Mouse (Mus musculus) CH12.LX (cell line): ENCODE data around the gene Pygm. TPM values are rescaled to one million over a fixed set of nuclear protein-coding genes. Genes with fewer than 3 reads are reported as not detected.

Source experiments
- DNase-seq: peaks from one replicate; pipeline ENCODE4 v3.0.0-alpha.2; 2013; ENCODE audit errors: extremely low read depth
- H3K27ac ChIP-seq: 2 replicates; pipeline ENCODE4 v1.5.1; 2012; ENCODE audit warnings: low read depth, mild to moderate bottlenecking, control low read depth, moderate library complexity; ENCODE audit not compliant: insufficient read depth
- H3K27me3 ChIP-seq: replicated peaks from 2 replicates; pipeline ENCODE3; 2012; ENCODE audit warnings: inconsistent platforms
- H3K36me3 ChIP-seq, 2 experiments: replicated peaks in 1 of 2; 2 replicates each; pipeline versions ENCODE3 to v1.6.1; 2012; ENCODE audit warnings: inconsistent platforms in 1 of 2, low read length in 1 of 2, mild to moderate bottlenecking in 1 of 2, mixed read lengths in 1 of 2, moderate library complexity in 1 of 2; ENCODE audit not compliant: control insufficient read depth in 1 of 2, insufficient read depth in 1 of 2
- H3K4me1 ChIP-seq, 2 experiments: 2 replicates each; pipeline ENCODE4 v1.6.1; 2012; ENCODE audit warnings: inconsistent platforms in 1 of 2, moderate library complexity in 1 of 2; ENCODE audit not compliant: insufficient read depth in 2 of 2, control insufficient read depth in 1 of 2
- H3K4me2 ChIP-seq: 2 replicates; pipeline ENCODE4 v1.6.1; 2012; ENCODE audit warnings: low read depth, mild to moderate bottlenecking, control low read depth; ENCODE audit not compliant: poor library complexity, insufficient read depth, severe bottlenecking
- H3K4me3 ChIP-seq, 3 experiments: fragments of 150-350 bp in 1 of 3; sonication (generic) in 1 of 3; replicated peaks in 1 of 3; 2 replicates each; pipeline versions ENCODE3 to v1.5.1; 2011 to 2012; ENCODE audit warnings: low read depth in 2 of 3, low read length in 2 of 3, mild to moderate bottlenecking in 2 of 3, moderate library complexity in 2 of 3, control low read depth in 1 of 3, improper control_type of control experiment in 1 of 3, inconsistent platforms in 1 of 3, mixed read lengths in 1 of 3; ENCODE audit not compliant: poor library complexity in 1 of 3
- H3K79me2 ChIP-seq: replicated peaks from 2 replicates; pipeline ENCODE4 v1.6.1; 2012; ENCODE audit warnings: mild to moderate bottlenecking, moderate library complexity; ENCODE audit not compliant: control insufficient read depth, poor library complexity, insufficient read depth, severe bottlenecking; ENCODE audit errors: extremely low read depth
- H3K9ac ChIP-seq: 2 replicates; pipeline ENCODE4 v1.6.1; 2012; ENCODE audit warnings: low read depth, mild to moderate bottlenecking, control low read depth, moderate library complexity; ENCODE audit not compliant: insufficient read depth
- H3K9me3 ChIP-seq: replicated peaks from 2 replicates; pipeline ENCODE3; 2012; ENCODE audit warnings: low read length, inconsistent platforms, mixed read lengths
- BHLHE40 ChIP-seq: IDR thresholded peaks from 2 replicates; pipeline ENCODE4 v1.6.1; 2011; ENCODE audit warnings: mild to moderate bottlenecking, low read depth, low read length, improper control_type of control experiment
- CHD2 ChIP-seq: IDR thresholded peaks from 2 replicates; pipeline ENCODE4 v1.6.1; 2011; ENCODE audit warnings: low read length, improper control_type of control experiment
- CTCF ChIP-seq, 2 experiments: IDR thresholded peaks in 1 of 2; conservative IDR thresholded peaks in 1 of 2; 2 replicates each; pipeline ENCODE4 v1.5.1; 2011 to 2012; ENCODE audit warnings: low read depth in 2 of 2, low read length in 2 of 2, improper control_type of control experiment in 1 of 2, inconsistent platforms in 1 of 2, mild to moderate bottlenecking in 1 of 2, moderate library complexity in 1 of 2
- E2F4 ChIP-seq: IDR thresholded peaks from 2 replicates; pipeline ENCODE4 v1.6.1; 2011; ENCODE audit warnings: low read depth, low read length, improper control_type of control experiment; ENCODE audit not compliant: insufficient replicate concordance
- ELF1 ChIP-seq: IDR thresholded peaks from 2 replicates; pipeline ENCODE4 v1.6.1; 2014; ENCODE audit warnings: low read depth, mild to moderate bottlenecking, inconsistent platforms, low read length, improper control_type of control experiment
- EP300 ChIP-seq: IDR thresholded peaks from 2 replicates; pipeline ENCODE4 v1.6.1; 2011; ENCODE audit warnings: low read length, improper control_type of control experiment
- ETS1 ChIP-seq: conservative IDR thresholded peaks from 2 replicates; pipeline ENCODE4 v1.6.1; 2012; ENCODE audit warnings: low read depth, mild to moderate bottlenecking, inconsistent platforms, low read length, improper control_type of control experiment, moderate library complexity
- GABPA ChIP-seq: IDR thresholded peaks from 2 replicates; pipeline ENCODE4 v1.6.1; 2012; ENCODE audit warnings: low read depth, low read length, improper control_type of control experiment, inconsistent platforms; ENCODE audit not compliant: insufficient replicate concordance
- IRF4 ChIP-seq: IDR thresholded peaks from 2 replicates; pipeline ENCODE4 v1.6.1; 2014; ENCODE audit warnings: low read depth, mild to moderate bottlenecking, inconsistent platforms, low read length, improper control_type of control experiment
- JUN ChIP-seq: IDR thresholded peaks from 2 replicates; pipeline ENCODE4 v1.6.1; 2011; ENCODE audit warnings: low read depth, mild to moderate bottlenecking, low read length, improper control_type of control experiment, moderate library complexity; ENCODE audit not compliant: insufficient read depth
- JUND ChIP-seq: conservative IDR thresholded peaks from 2 replicates; pipeline ENCODE4 v1.6.1; 2011; ENCODE audit warnings: low read depth, low read length, improper control_type of control experiment
- KAT2A ChIP-seq: IDR thresholded peaks from 2 replicates; pipeline ENCODE4 v1.6.1; 2012; ENCODE audit warnings: low read length, improper control_type of control experiment, inconsistent platforms; ENCODE audit not compliant: insufficient replicate concordance
- MAFK ChIP-seq: IDR thresholded peaks from 2 replicates; pipeline ENCODE4 v1.6.1; 2011; ENCODE audit warnings: low read length, improper control_type of control experiment; ENCODE audit not compliant: insufficient replicate concordance
- MAZ ChIP-seq: IDR thresholded peaks from 2 replicates; pipeline ENCODE4 v1.6.1; 2012; ENCODE audit warnings: low read depth, mild to moderate bottlenecking, inconsistent platforms, low read length, improper control_type of control experiment, moderate library complexity
- MEF2A ChIP-seq: IDR thresholded peaks from 2 replicates; pipeline ENCODE4 v1.6.1; 2014; ENCODE audit warnings: low read depth, mild to moderate bottlenecking, inconsistent platforms, low read length, improper control_type of control experiment, borderline replicate concordance
- MYC ChIP-seq: IDR thresholded peaks from 2 replicates; pipeline ENCODE4 v1.6.1; 2011; ENCODE audit warnings: low read depth, mild to moderate bottlenecking, improper control_type of control experiment, low read length
- NELFE ChIP-seq: IDR thresholded peaks from 2 replicates; pipeline ENCODE4 v1.6.1; 2011; ENCODE audit warnings: low read depth, low read length, improper control_type of control experiment
- NRF1 ChIP-seq: IDR thresholded peaks from 2 replicates; pipeline ENCODE4 v1.6.1; 2014; ENCODE audit warnings: low read depth, mild to moderate bottlenecking, inconsistent platforms, low read length, improper control_type of control experiment, moderate library complexity
- PAX5 ChIP-seq: IDR thresholded peaks from 2 replicates; pipeline ENCODE4 v1.6.1; 2012; ENCODE audit warnings: low read length, inconsistent platforms, mixed read lengths
- POLR2AphosphoS2 ChIP-seq: IDR thresholded peaks from 2 replicates; pipeline ENCODE4 v1.6.1; 2011; ENCODE audit warnings: low read depth, low read length, improper control_type of control experiment
- RAD21 ChIP-seq: IDR thresholded peaks from 2 replicates; pipeline ENCODE4 v1.6.1; 2011; ENCODE audit warnings: low read depth, mild to moderate bottlenecking, low read length, improper control_type of control experiment, moderate library complexity
- RCOR1 ChIP-seq: conservative IDR thresholded peaks from 2 replicates; pipeline ENCODE4 v1.6.1; 2012; ENCODE audit warnings: low read depth, mild to moderate bottlenecking, inconsistent platforms, low read length, improper control_type of control experiment
- SIN3A ChIP-seq: IDR thresholded peaks from 2 replicates; pipeline ENCODE4 v1.6.1; 2012; ENCODE audit warnings: low read length, improper control_type of control experiment, inconsistent platforms
- SMC3 ChIP-seq: IDR thresholded peaks from 2 replicates; pipeline ENCODE4 v1.6.1; 2011; ENCODE audit warnings: low read depth, low read length, improper control_type of control experiment
- TCF12 ChIP-seq: IDR thresholded peaks from 2 replicates; pipeline ENCODE4 v1.6.1; 2014; ENCODE audit warnings: low read depth, mild to moderate bottlenecking, inconsistent platforms, low read length, improper control_type of control experiment
- UBTF ChIP-seq: IDR thresholded peaks from 2 replicates; pipeline ENCODE4 v1.6.1; 2012; ENCODE audit warnings: low read depth, mild to moderate bottlenecking, inconsistent platforms, low read length, improper control_type of control experiment, moderate library complexity
- USF1 ChIP-seq: IDR thresholded peaks from 2 replicates; pipeline ENCODE4 v1.6.1; 2014; ENCODE audit warnings: low read depth, mild to moderate bottlenecking, inconsistent platforms, low read length, improper control_type of control experiment
- USF2 ChIP-seq: conservative IDR thresholded peaks from 2 replicates; pipeline ENCODE4 v1.6.1; 2011; ENCODE audit warnings: low read depth, low read length, improper control_type of control experiment
- ZMIZ1 ChIP-seq: IDR thresholded peaks from 2 replicates; pipeline ENCODE4 v1.6.1; 2012; ENCODE audit warnings: low read depth, mild to moderate bottlenecking, inconsistent platforms, low read length, improper control_type of control experiment
- ZNF384 ChIP-seq: IDR thresholded peaks from 2 replicates; pipeline ENCODE4 v1.6.1; 2012; ENCODE audit warnings: low read depth, low read length, improper control_type of control experiment, inconsistent platforms
- dilution Hi-C: fragments of 300-500 bp; cut with MboI; formaldehyde crosslinking; loops from 2 replicates; pipeline ENCODE4 v1.14.3; 2020; ENCODE audit warnings: low sequenced_read_pairs; ENCODE audit not compliant: extremely low pct_unique_long_range_greater_than_20kb, extremely low pct_ligation_motif_present
- in situ Hi-C: fragments of 300-500 bp; cut with MboI; formaldehyde crosslinking; loops from 3 replicates; pipeline ENCODE4 v1.14.3; 2019; ENCODE audit warnings: low sequenced_read_pairs, low pct_ligation_motif_present, low pct_unique_long_range_greater_than_20kb, mixed read lengths
- polyA plus RNA-seq: library from polyadenylated mRNA; unstranded; fragments of >175 nt; gene quantifications from 2 replicates; pipeline ENCODE4 v1.2.1, GENCODE M21; 2012; ENCODE audit warnings: low read depth; ENCODE audit not compliant: insufficient read length
- total RNA-seq, 2 experiments: library from RNA; depleted of rRNA; stranded (reverse); fragments of 300-350 nt in 1 of 2; fragments of >200 nt in 1 of 2; gene quantifications; 2 replicates each; pipeline ENCODE4 v1.2.3; 2012 to 2014

The Pygm gene
- total and polyA plus RNA-seq, 3 experiments = 0.32 to 2.0 (median 0.47) TPM

- Histone ChIP-seq H3K4me2 (no peak overlapping the region), H3K36me3 (no peaks in the 10 kb centered on the region), H3K27me3 (peaks cover 64% of the 10 kb centered on the region), H3K9me3 (peaks cover 3% of the 10 kb centered on the region), H3K27ac (no peak overlapping the region), H3K79me2 (no peaks in the 10 kb centered on the region), H3K9ac (no peak overlapping the region), H3K4me3 (no peak overlapping the region), H3K4me1 (peaks cover 0 to 12% of the 10 kb centered on the region in 2 experiments; a peak in 2 of 4 replicates)
- dilution Hi-C loops = no loop called here
- no peak for DNase-seq
- in situ Hi-C loops = no loop called here
- TF ChIP-seq ETS1 = no peak
- no peak for TF ChIP-seq CTCF (conservative IDR thresholded peaks at IDR 0.05 in 1 of 2, IDR thresholded peaks at IDR 0.05 in 1 of 2; ENCODE audit: low read depth in 2 of 2, low read length in 2 of 2)
- no peak for TF ChIP-seq ZNF384
- TF ChIP-seq PAX5 = no peak
- no peak for TF ChIP-seq IRF4
- TF ChIP-seq SMC3 = no peak
- no peak for TF ChIP-seq MAZ
- TF ChIP-seq UBTF = no peak
- no peak for TF ChIP-seq USF2
- TF ChIP-seq JUND = no peak
- TF ChIP-seq POLR2AphosphoS2 = no peak
- TF ChIP-seq EP300 = no peak
- TF ChIP-seq E2F4 = no peak
- TF ChIP-seq NRF1 = no peak
- no peak for TF ChIP-seq GABPA
- TF ChIP-seq ZMIZ1 = no peak
- TF ChIP-seq JUN = no peak
- TF ChIP-seq NELFE = no peak
- no peak for TF ChIP-seq KAT2A
- no peak for TF ChIP-seq BHLHE40
These were observed 39.0 kb downstream of the Pygm start for GRCm38 (mm10) chr19:6423241-6423640.

- DNase-seq = no peak
- in situ Hi-C loops = no loop called here
- H3K4me1 ChIP-seq = peaks cover 0 to 12% of the 10 kb centered on the region in 2 experiments; a peak in 2 of 4 replicates
- no peak overlapping the region for H3K4me2 ChIP-seq
- H3K9me3 ChIP-seq = peaks cover 10% of the 10 kb centered on the region
- H3K79me2 ChIP-seq = no peaks in the 10 kb centered on the region
- no peak overlapping the region for H3K27ac ChIP-seq
- no peak for TF ChIP-seq KAT2A
- TF ChIP-seq TCF12 = no peak
- no peak for TF ChIP-seq SMC3
- no peak for TF ChIP-seq NELFE
- TF ChIP-seq MEF2A = no peak
- TF ChIP-seq RCOR1 = no peak
- no peak for TF ChIP-seq GABPA
- no peak for TF ChIP-seq MYC
- TF ChIP-seq ELF1 = no peak
- TF ChIP-seq MAZ = no peak
- no peak for TF ChIP-seq JUN
- no peak for TF ChIP-seq USF1
- no peak for TF ChIP-seq UBTF
- TF ChIP-seq NRF1 = no peak
- TF ChIP-seq SIN3A = no peak
- TF ChIP-seq MAFK = no peak
- TF ChIP-seq CHD2 = no peak
- no peak for TF ChIP-seq RAD21
- TF ChIP-seq E2F4 = no peak
- no peak for TF ChIP-seq POLR2AphosphoS2
- TF ChIP-seq, all 38 proteins: peak for 0
- dilution Hi-C loops = no loop called here
- Histone ChIP-seq H3K36me3 (no peaks in the 10 kb centered on the region), H3K27me3 (peaks cover 60% of the 10 kb centered on the region), H3K4me3 (no peak overlapping the region), H3K9ac (no peak overlapping the region)
These were observed 40.1 kb downstream of the Pygm start for GRCm38 (mm10) chr19:6424137-6424881.
